ENCODE assay signal across 22 mouse cellular contexts in the genomic region with DNA sequence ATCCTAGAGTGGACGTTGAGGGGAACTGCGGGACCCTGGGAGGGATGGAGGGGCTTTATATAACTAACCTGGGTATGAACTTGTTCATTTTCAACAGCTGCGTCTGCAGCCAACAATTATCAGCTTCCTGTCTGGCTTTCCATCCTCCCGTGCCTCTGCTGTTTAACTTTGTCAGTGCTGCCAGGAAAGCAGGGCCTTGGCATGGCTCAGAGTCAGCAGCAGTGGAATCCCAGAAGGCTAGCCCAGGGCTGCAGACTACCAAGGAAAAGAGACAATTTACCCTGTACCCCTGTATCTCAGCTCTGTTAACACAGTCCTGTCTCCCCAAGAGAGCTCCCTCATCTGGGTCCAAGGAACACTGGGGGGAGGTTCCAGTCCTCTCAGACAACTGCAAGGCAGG.
DNase-seq lines count a peak whose midpoint lies in the region; ATAC-seq lines count a peak whose summit lies in the region.
"Had no signal": no experiment of that assay in that cellular context is flagged by ENCODE, and none has a peak within 500 bp of the region (broad histone marks: within the 10 kb centered on the region; RNA-seq: fewer than 3 reads in every experiment).

No protein-coding gene starts in this region.

- H3K27ac ChIP-seq in heart, embryonic 16.5 days (ENCODE audit: low read length): no peak overlapping the region
- no peak overlapping the region for H3K27ac ChIP-seq in heart, embryonic 10.5 days
- H3K27ac ChIP-seq in liver, embryonic 11.5 days (ENCODE audit: low read depth, low read length): no peak overlapping the region
- H3K27ac ChIP-seq: embryonic facial prominence, embryonic 12.5 days; heart, embryonic 13.5 days; kidney, postnatal 0 days; layer of hippocampus, adult 2 months; limb, embryonic 10.5 days; liver, embryonic 12.5 days; macrophage; midbrain, embryonic 12.5 days had no signal

- 36% methylated on average over 4 of the region's 4 CpGs for WGBS in heart, embryonic 16.5 days
- 64% methylated on average over 4 of the region's 4 CpGs for WGBS in heart, embryonic 10.5 days
- 50% methylated on average over 4 of the region's 4 CpGs for WGBS in liver, embryonic 11.5 days

- no peak overlapping the region for H3K9ac ChIP-seq in heart, embryonic 16.5 days (ENCODE audit: low read length)
- no peak overlapping the region for H3K9ac ChIP-seq in liver, embryonic 11.5 days (ENCODE audit: low read depth, low read length)
- H3K9ac ChIP-seq: embryonic facial prominence, embryonic 12.5 days; forebrain, postnatal 0 days; heart, embryonic 13.5 days; liver, embryonic 12.5 days; midbrain, embryonic 12.5 days had no signal

- no peaks in the 10 kb centered on the region for H3K27me3 ChIP-seq in heart, embryonic 16.5 days (ENCODE audit: control insufficient read depth, insufficient read depth, low read length)
- H3K27me3 ChIP-seq in heart, embryonic 10.5 days (ENCODE audit: insufficient read depth, poor library complexity, severe bottlenecking): no peaks in the 10 kb centered on the region
- no peaks in the 10 kb centered on the region for H3K27me3 ChIP-seq in liver, embryonic 11.5 days (replicated peaks; ENCODE audit: control insufficient read depth, insufficient read depth, low read length)
- H3K27me3 ChIP-seq: embryonic facial prominence, embryonic 12.5 days; heart, embryonic 13.5 days; liver, embryonic 12.5 days; midbrain, embryonic 12.5 days had no signal

- DNase-seq in cerebellum, adult 9-10 months: peak; percentile 39
- no peak for DNase-seq in cerebellum, adult 11 months
- no peak for DNase-seq in heart, embryonic 10.5 days (ENCODE audit: low spot score)
- DNase-seq in heart, postnatal 4 days: peak; percentile 7
- DNase-seq in lung, postnatal 36 days: peak; percentile 30
- DNase-seq in liver, embryonic 11.5 days (ENCODE audit: low spot score): no peak
- DNase-seq in gastrocnemius, postnatal 25 days: no peak
- DNase-seq: adrenal gland, adult 8-10 months; forebrain, postnatal 0 days; thymus, postnatal 4 days had no signal

- H3K4me2 ChIP-seq in heart, embryonic 16.5 days (ENCODE audit: low read depth, low read length): no peak overlapping the region
- H3K4me2 ChIP-seq in liver, embryonic 11.5 days: no peak overlapping the region
- H3K4me2 ChIP-seq: embryonic facial prominence, embryonic 12.5 days; heart, embryonic 13.5 days; liver, embryonic 12.5 days; midbrain, embryonic 12.5 days had no signal

- no peaks in the 10 kb centered on the region for H3K4me1 ChIP-seq in heart, embryonic 16.5 days (ENCODE audit: control insufficient read depth, insufficient read depth, low read length)
- H3K4me1 ChIP-seq in heart, embryonic 10.5 days: no peaks in the 10 kb centered on the region
- no peaks in the 10 kb centered on the region for H3K4me1 ChIP-seq in liver, embryonic 11.5 days (replicated peaks; ENCODE audit: control insufficient read depth, insufficient read depth, low read length)
- H3K4me1 ChIP-seq: embryonic facial prominence, embryonic 12.5 days; liver, embryonic 12.5 days had no signal

- 0 out of 2 replicates have a peak, but pooled peaks have one; percentile 28 for ATAC-seq in heart, embryonic 16.5 days (replicated peaks; ENCODE audit: extremely low read depth, insufficient read depth, low FRiP score)
- no peak for ATAC-seq in liver, embryonic 11.5 days (replicated peaks; ENCODE audit: low FRiP score)
- ATAC-seq: forebrain, postnatal 0 days; hindbrain, embryonic 16.5 days; intestine, postnatal 0 days; liver, embryonic 12.5 days had no signal

- no peaks in the 10 kb centered on the region for H3K36me3 ChIP-seq in heart, embryonic 16.5 days (ENCODE audit: control insufficient read depth, insufficient read depth)
- no peaks in the 10 kb centered on the region for H3K36me3 ChIP-seq in heart, embryonic 10.5 days
- H3K36me3 ChIP-seq in liver, embryonic 11.5 days (ENCODE audit: control insufficient read depth, insufficient read depth, low read length): no peaks in the 10 kb centered on the region
- H3K36me3 ChIP-seq: embryonic facial prominence, embryonic 12.5 days; heart, embryonic 13.5 days; limb, embryonic 10.5 days; liver, embryonic 12.5 days; midbrain, embryonic 12.5 days had no signal

- H3K9me3 ChIP-seq in heart, embryonic 16.5 days (replicated peaks; ENCODE audit: control insufficient read depth, low read length): no peaks in the 10 kb centered on the region
- no peaks in the 10 kb centered on the region for H3K9me3 ChIP-seq in heart, embryonic 10.5 days
- no peaks in the 10 kb centered on the region for H3K9me3 ChIP-seq in liver, embryonic 11.5 days (ENCODE audit: control insufficient read depth, low read length)
- H3K9me3 ChIP-seq: embryonic facial prominence, embryonic 12.5 days; heart, embryonic 13.5 days; limb, embryonic 10.5 days; liver, embryonic 12.5 days; midbrain, embryonic 12.5 days had no signal

- no peak overlapping the region for H3K4me3 ChIP-seq in heart, embryonic 16.5 days (ENCODE audit: low read length)
- no peak overlapping the region for H3K4me3 ChIP-seq in heart, embryonic 10.5 days
- H3K4me3 ChIP-seq in liver, embryonic 11.5 days (ENCODE audit: low read depth, low read length): no peak overlapping the region
- H3K4me3 ChIP-seq: embryonic facial prominence, embryonic 12.5 days; heart, embryonic 13.5 days; layer of hippocampus, adult 2 months; limb, embryonic 10.5 days; liver, embryonic 12.5 days; midbrain, embryonic 12.5 days; myocyte had no signal

Comparison
In these comparisons a context has a peak if more than half of its experiments do, and no peak if none do; other contexts are left out.
1. DNase-seq: peak in cerebellum, adult 9-10 months (single experiment), heart, postnatal 4 days (single experiment) and lung, postnatal 36 days (single experiment); none in cerebellum, adult 11 months (single experiment), heart, embryonic 10.5 days (single experiment), liver, embryonic 11.5 days (single experiment) and gastrocnemius, postnatal 25 days (single experiment).